Mouse (Mus musculus) megakaryocyte, embryonic 14.5 days (primary cell): Measurements from ENCODE around the gene Sergef. TPM values are rescaled to one million over a fixed set of nuclear protein-coding genes. Genes with fewer than 3 reads are reported as not detected.

ENCODE experiments used
- H3K27me3 ChIP-seq: replicated peaks from 2 replicates; pipeline ENCODE3; 2012; ENCODE audit warnings: inconsistent platforms
- H3K36me3 ChIP-seq: replicated peaks from 2 replicates; pipeline ENCODE3; 2012; ENCODE audit warnings: low read length, inconsistent platforms, mixed read lengths
- H3K4me1 ChIP-seq: 2 replicates; pipeline ENCODE4 v1.6.1; 2012; ENCODE audit warnings: inconsistent platforms
- H3K4me3 ChIP-seq: replicated peaks from 2 replicates; pipeline ENCODE3; 2012; ENCODE audit warnings: moderate library complexity, mild to moderate bottlenecking, inconsistent platforms
- H3K9me3 ChIP-seq: 2 replicates; pipeline ENCODE4 v1.6.1; 2012; ENCODE audit warnings: inconsistent platforms
- FLI1 ChIP-seq: IDR thresholded peaks from 2 replicates; pipeline ENCODE4 v1.6.1; 2012; ENCODE audit warnings: low read length, inconsistent platforms, mixed read lengths
- GATA1 ChIP-seq: IDR thresholded peaks from 3 replicates; pipeline ENCODE4 v1.6.1; 2012; ENCODE audit warnings: mixed read lengths, low read length, inconsistent platforms, borderline replicate concordance
- polyA plus RNA-seq: library from polyadenylated mRNA; stranded (reverse); fragments of >175 nt; gene quantifications from 2 replicates; pipeline ENCODE4 v1.2.3, GENCODE M21; 2012; ENCODE audit warnings: low replicate concordance; ENCODE audit not compliant: insufficient read depth

Gene Sergef
- polyA plus RNA-seq, 1 experiment, result 2.4 TPM

GRCm38 (mm10) chr7:46393718-46394511 is 245.7 kb downstream of the Sergef start:
- H3K4me3 ChIP-seq, result no peak overlapping the region
- H3K9me3 ChIP-seq, result peaks cover 9% of the 10 kb centered on the region
- no peaks in the 10 kb centered on the region for H3K36me3 ChIP-seq
- peaks cover 72% of the 10 kb centered on the region for H3K27me3 ChIP-seq
- TF ChIP-seq GATA1 (no peak), FLI1 (no peak)
- peaks cover 52% of the 10 kb centered on the region for H3K4me1 ChIP-seq

Other genes starting within 250 kb of the Sergef start
- 0.27 TPM in 1 of 2 replicates, not detected in the other for gene Kcnc1, start 243.3 kb downstream of the Sergef start, polyA plus RNA-seq
- gene Tph1, start 32.7 kb upstream of the Sergef start, polyA plus RNA-seq, result 0.11 TPM in 1 of 2 replicates, not detected in the other
- 2.7 TPM in 1 of 2 replicates, not detected in the other for gene Saal1, start 70.9 kb upstream of the Sergef start, polyA plus RNA-seq
- gene Saa3, start 75.9 kb upstream of the Sergef start, polyA plus RNA-seq, result 99.8 TPM in 1 of 2 replicates, not detected in the other
- not detected in 2 replicates for gene Saa4, start 92.8 kb upstream of the Sergef start, polyA plus RNA-seq
- not detected in 2 replicates for gene Saa1, start 103.2 kb upstream of the Sergef start, polyA plus RNA-seq
- gene Saa2, start 112.0 kb upstream of the Sergef start, polyA plus RNA-seq, result not detected in 2 replicates
- gene Hps5, start 156.3 kb upstream of the Sergef start, polyA plus RNA-seq, result 0.49 and 1.0 TPM in 2 replicates
- gene Gtf2h1, start 156.3 kb upstream of the Sergef start, polyA plus RNA-seq, result 14.5 and 19.9 TPM in 2 replicates
- 1,655 and 1,832 TPM in 2 replicates for gene Ldha, start 201.7 kb upstream of the Sergef start, polyA plus RNA-seq
- 0.35 TPM in 1 of 2 replicates, not detected in the other for gene Ldhc, start 221.4 kb upstream of the Sergef start, polyA plus RNA-seq